Mouse (Mus musculus) liver, embryonic 13.5 days (tissue): ENCODE results near the gene Ap4b1. TPM values are rescaled to one million over a fixed set of nuclear protein-coding genes. Genes with fewer than 3 reads are reported as not detected.
A peak's percentile ranks its signal among the peaks of the same experiment; 100 is the strongest.
"Not testable (repeated sequence)": the region's sequence is repeated elsewhere in the genome, so short reads cannot be mapped to it uniquely, and the experiment has no call there.

Source experiments
- ATAC-seq: fragments of 200-750 bp; cut with Nextera tagmentation; 2 replicates; pipeline ENCODE4 v1.8.0; 2017; ENCODE audit warnings: low read depth, mild to moderate bottlenecking, moderate number of reproducible peaks, moderate library complexity
- DNase-seq: peaks from one replicate; pipeline ENCODE4 v3.0.0; 2022
- H3K27ac ChIP-seq: fragments of 300-500 bp; sonication (generic); 2 replicates; pipeline ENCODE4 v1.5.1; 2015; ENCODE audit warnings: moderate library complexity, mild to moderate bottlenecking, inconsistent platforms
- H3K27me3 ChIP-seq: fragments of 300-500 bp; sonication (generic); 2 replicates; pipeline ENCODE4 v1.6.1; 2015; ENCODE audit warnings: mild to moderate bottlenecking, inconsistent platforms
- H3K36me3 ChIP-seq: fragments of 300-500 bp; sonication (generic); 2 replicates; pipeline ENCODE4 v1.6.1; 2015; ENCODE audit warnings: mild to moderate bottlenecking, inconsistent platforms
- H3K4me1 ChIP-seq: fragments of 300-500 bp; sonication (generic); replicated peaks from 2 replicates; pipeline ENCODE4 v1.6.1; 2015; ENCODE audit warnings: inconsistent platforms
- H3K4me2 ChIP-seq: fragments of 300-500 bp; sonication (generic); 2 replicates; pipeline ENCODE4 v1.6.1; 2015; ENCODE audit warnings: inconsistent platforms, mild to moderate bottlenecking, moderate library complexity
- H3K4me3 ChIP-seq: fragments of 300-500 bp; sonication (generic); replicated peaks from 2 replicates; pipeline ENCODE4 v1.5.1; 2015; ENCODE audit warnings: mild to moderate bottlenecking, inconsistent platforms
- H3K9ac ChIP-seq: fragments of 300-500 bp; sonication (generic); 2 replicates; pipeline ENCODE4 v1.6.1; 2015; ENCODE audit warnings: mild to moderate bottlenecking, inconsistent platforms
- H3K9me3 ChIP-seq: fragments of 300-500 bp; sonication (generic); replicated peaks from 2 replicates; pipeline ENCODE4 v1.6.1; 2016; ENCODE audit warnings: inconsistent platforms
- WGBS: fragments of 180-500 bp; shearing (Covaris S2); methylation state at CpG from one replicate; pipeline ENCODE4 v1.1.7; 2015; ENCODE audit not compliant: insufficient replicate concordance; 5-methylcytosine and 5-hydroxymethylcytosine counted together
- polyA plus RNA-seq: library from polyadenylated mRNA; unstranded; fragments of >200 nt; fragmentation: Nextera tagmentation; extraction: Ambion mirVana; gene quantifications from 2 replicates; pipeline ENCODE4 v1.2.1, GENCODE M21; 2015

Ap4b1 gene
- polyA plus RNA-seq, 1 experiment from 2014 or later: 13.2 TPM

DNA sequence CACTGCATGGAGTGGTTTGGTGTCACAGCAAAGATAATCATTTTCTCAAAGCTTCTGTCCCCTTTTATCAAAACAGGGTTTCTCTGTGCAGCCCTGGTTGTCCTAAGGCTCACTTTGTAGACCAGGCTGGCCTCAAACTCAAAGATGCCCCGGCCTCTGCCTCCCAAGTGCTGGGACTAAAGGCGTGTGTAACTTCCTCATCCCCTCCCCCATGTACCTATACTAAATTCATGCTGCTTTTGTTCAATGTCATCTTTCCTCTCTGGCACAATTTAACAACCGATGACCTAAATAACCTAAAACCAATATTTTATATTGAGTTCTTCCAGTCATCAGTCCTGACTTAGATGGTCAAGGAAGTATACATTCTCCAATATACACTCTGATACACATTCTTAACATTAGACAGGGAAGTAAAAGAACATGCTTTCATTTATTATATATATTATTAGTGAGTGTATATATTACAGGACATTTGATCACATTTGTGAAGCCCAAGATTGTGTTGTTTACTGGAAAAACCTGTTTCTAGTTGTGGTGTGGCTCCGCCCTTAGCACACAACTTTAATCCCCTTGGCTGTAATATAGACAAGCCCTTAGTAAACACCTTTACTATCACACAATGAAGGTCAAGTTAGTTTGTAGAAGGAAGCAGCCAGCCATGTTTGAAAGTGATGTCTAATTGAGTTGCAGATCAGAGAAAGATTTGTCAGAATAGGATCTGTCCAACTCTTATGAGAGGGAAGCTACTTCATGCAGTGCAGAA, 26.3 kb upstream of the Ap4b1 start:
- WGBS: 52% methylated on average over 4 of the region's 4 CpGs

GRCm38 (mm10) chr3:103787225-103787624, 22.1 kb upstream of the Ap4b1 start:
- no peak overlapping the region for H3K9ac ChIP-seq
- DNase-seq (no peak), ATAC-seq (no peak)
- peaks cover 79% of the 10 kb centered on the region for H3K4me1 ChIP-seq
- WGBS: 42% methylated on average over 7 of the region's 7 CpGs
- H3K27ac ChIP-seq: peak overlapping the region; percentile 54
- H3K4me2 ChIP-seq: peak overlapping the region; percentile 76
- no peaks in the 10 kb centered on the region for H3K27me3 ChIP-seq
- peaks cover 15% of the 10 kb centered on the region for H3K36me3 ChIP-seq
- H3K9me3 ChIP-seq: no peaks in the 10 kb centered on the region
- H3K4me3 ChIP-seq: 0 out of 2 replicates have a peak overlapping the region, but pooled peaks have one; percentile 7

More for the DNA sequence above, 26.3 kb upstream of the Ap4b1 start:
- no peak overlapping the region for H3K4me3 ChIP-seq
- H3K27me3 ChIP-seq: no peaks in the 10 kb centered on the region
- peaks cover 95% of the 10 kb centered on the region for H3K4me1 ChIP-seq
- peaks cover 19% of the 10 kb centered on the region for H3K36me3 ChIP-seq
- H3K4me2 ChIP-seq: no peak overlapping the region
- no peak for DNase-seq
- H3K9ac ChIP-seq: peak overlapping the region; percentile 39; the same call in 1 of the 2 replicates
- H3K9me3 ChIP-seq: no peaks in the 10 kb centered on the region
- peak overlapping the region; percentile 9 for H3K27ac ChIP-seq
- ATAC-seq: no peak

DNA sequence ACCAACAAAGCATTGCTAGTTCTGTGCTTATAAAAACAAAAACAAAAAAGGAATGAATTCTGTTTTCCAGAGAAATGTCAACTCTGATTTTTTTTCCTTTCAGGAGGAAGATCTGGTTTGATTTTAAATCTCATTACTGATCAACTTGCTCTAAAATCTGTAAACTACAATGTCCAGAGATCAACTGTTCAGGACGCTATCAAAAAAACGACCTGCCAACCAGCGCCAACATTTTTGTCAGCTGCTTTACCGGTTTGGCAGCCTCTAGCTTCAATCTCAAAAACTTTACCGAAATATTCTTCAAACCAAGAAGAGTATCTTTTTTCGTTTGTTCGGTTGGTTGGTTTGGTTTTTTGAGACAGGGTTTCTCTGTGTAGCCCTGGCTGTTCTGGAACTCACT, 20.2 kb upstream of the Ap4b1 start:
- Histone ChIP-seq H3K4me3 (peak overlapping the region; percentile 99), H3K27ac (peak overlapping the region; percentile 96), H3K9me3 (no peaks in the 10 kb centered on the region), H3K4me1 (peaks cover 77% of the 10 kb centered on the region), H3K36me3 (peaks cover 7% of the 10 kb centered on the region), H3K27me3 (no peaks in the 10 kb centered on the region), H3K9ac (peak overlapping the region; percentile 100), H3K4me2 (peak overlapping the region; percentile 76)
- DNase-seq (no peak), ATAC-seq (no peak)
- WGBS: 73% methylated on average over 7 of the region's 7 CpGs

- under 1% methylated on average over 14 of the region's 14 CpGs for WGBS
- H3K9ac ChIP-seq: peak overlapping the region; percentile 100
- no peaks in the 10 kb centered on the region for H3K27me3 ChIP-seq
- peak overlapping the region; percentile 96 for H3K27ac ChIP-seq
- peak overlapping the region; percentile 76 for H3K4me2 ChIP-seq
- peak overlapping the region; percentile 99 for H3K4me3 ChIP-seq
- no peaks in the 10 kb centered on the region for H3K9me3 ChIP-seq
- peaks cover 6% of the 10 kb centered on the region for H3K36me3 ChIP-seq
- peaks cover 76% of the 10 kb centered on the region for H3K4me1 ChIP-seq
- peak; percentile 49 for DNase-seq
- ATAC-seq: peak; percentile 19; the same call in 1 of the 2 replicates
These were observed 19.4 kb upstream of the Ap4b1 start for GRCm38 (mm10) chr3:103789891-103790345.

GRCm38 (mm10) chr3:103790346-103791145, 18.8 kb upstream of the Ap4b1 start:
- no peak for DNase-seq
- peaks cover 73% of the 10 kb centered on the region for H3K4me1 ChIP-seq
- peak overlapping the region; percentile 76 for H3K4me2 ChIP-seq
- H3K27ac ChIP-seq: peak overlapping the region; percentile 96
- no peaks in the 10 kb centered on the region for H3K9me3 ChIP-seq
- H3K36me3 ChIP-seq: peaks cover 6% of the 10 kb centered on the region
- H3K9ac ChIP-seq: peak overlapping the region; percentile 100
- peak; percentile 58 for ATAC-seq
- under 1% methylated on average over 37 of the region's 61 CpGs for WGBS
- no peaks in the 10 kb centered on the region for H3K27me3 ChIP-seq
- H3K4me3 ChIP-seq: peak overlapping the region; percentile 99

- H3K4me2 ChIP-seq: peak within 1 kb of the TSS; percentile 76
- peak within 1 kb of the TSS; percentile 99 for H3K4me3 ChIP-seq
- H3K27me3 ChIP-seq: no peaks in the 10 kb centered on the region
- DNase-seq (peak; percentile 90), ATAC-seq (peak; percentile 90)
- peak within 1 kb of the TSS; percentile 100 for H3K9ac ChIP-seq
- WGBS: 7% methylated on average over 49 of the region's 49 CpGs
- no peaks in the 10 kb centered on the region for H3K9me3 ChIP-seq
- H3K27ac ChIP-seq: peak within 1 kb of the TSS; percentile 96
- H3K36me3 ChIP-seq: peaks cover 4% of the 10 kb centered on the region
- H3K4me1 ChIP-seq: peaks cover 75% of the 10 kb centered on the region
These were observed 17.9 kb upstream of the Ap4b1 start, which contains the start of gene Hipk1 for GRCm38 (mm10) chr3:103791230-103792110. TSS of gene Hipk1 (minus strand) at chr3:103791563.

DNA sequence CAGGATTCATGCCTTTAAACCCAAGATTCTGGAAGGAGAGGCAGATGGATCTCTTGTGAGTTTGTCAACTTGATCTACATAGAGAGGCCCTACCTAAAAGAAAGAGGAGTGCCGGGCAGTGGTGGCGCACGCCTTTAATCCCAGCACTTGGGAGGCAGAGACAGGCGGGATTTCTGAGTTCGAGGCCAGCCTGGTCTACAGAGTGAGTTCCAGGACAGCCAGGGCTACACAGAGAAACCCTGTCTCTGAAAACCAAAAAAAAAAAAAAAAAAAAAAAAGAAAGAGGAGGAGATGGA, 17.3 kb upstream of the Ap4b1 start:
- H3K9me3 ChIP-seq, ATAC-seq, H3K27me3 ChIP-seq, DNase-seq, H3K36me3 ChIP-seq: not testable (repeated sequence)
- H3K9ac ChIP-seq: peak overlapping the region; percentile 100; the same call in 1 of the 2 replicates
- peak overlapping the region; percentile 99 for H3K4me3 ChIP-seq
- peak overlapping the region; percentile 96 for H3K27ac ChIP-seq
- peaks cover 75% of the 10 kb centered on the region for H3K4me1 ChIP-seq
- WGBS: 53% methylated on average over 5 of the region's 5 CpGs
- peak overlapping the region; percentile 76 for H3K4me2 ChIP-seq

DNA sequence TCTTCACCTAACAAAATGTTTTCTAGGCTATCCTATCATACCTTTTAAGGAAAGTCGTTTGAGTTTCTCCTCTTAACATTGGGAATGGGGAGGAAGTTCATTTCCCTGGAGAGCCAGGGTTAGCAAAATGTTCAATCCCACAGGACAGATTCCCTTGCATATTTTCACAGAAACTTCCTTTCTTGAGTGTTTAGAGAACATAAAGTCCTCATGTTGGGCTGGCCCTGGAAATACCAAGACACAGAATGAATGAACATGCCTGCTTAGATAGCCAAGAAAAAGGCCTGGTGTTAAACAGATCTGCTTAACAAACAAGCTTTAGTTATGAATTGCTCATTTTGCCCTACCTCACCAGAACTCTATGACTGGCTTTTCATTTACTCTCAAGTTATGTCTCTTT, 16.8 kb upstream of the Ap4b1 start:
- no peak overlapping the region for H3K4me3 ChIP-seq
- H3K36me3 ChIP-seq: 0 out of 2 replicates have a peak, but pooled peaks cover 2% of the 10 kb centered on the region
- H3K27ac ChIP-seq: peak overlapping the region; percentile 96
- WGBS: 74% methylated on average over 1 of the region's 1 CpGs
- DNase-seq (no peak), ATAC-seq (no peak)
- H3K27me3 ChIP-seq: no peaks in the 10 kb centered on the region
- no peaks in the 10 kb centered on the region for H3K9me3 ChIP-seq
- peaks cover 72% of the 10 kb centered on the region for H3K4me1 ChIP-seq
- H3K4me2 ChIP-seq: peak overlapping the region; percentile 76
- peak overlapping the region; percentile 100 for H3K9ac ChIP-seq

DNA sequence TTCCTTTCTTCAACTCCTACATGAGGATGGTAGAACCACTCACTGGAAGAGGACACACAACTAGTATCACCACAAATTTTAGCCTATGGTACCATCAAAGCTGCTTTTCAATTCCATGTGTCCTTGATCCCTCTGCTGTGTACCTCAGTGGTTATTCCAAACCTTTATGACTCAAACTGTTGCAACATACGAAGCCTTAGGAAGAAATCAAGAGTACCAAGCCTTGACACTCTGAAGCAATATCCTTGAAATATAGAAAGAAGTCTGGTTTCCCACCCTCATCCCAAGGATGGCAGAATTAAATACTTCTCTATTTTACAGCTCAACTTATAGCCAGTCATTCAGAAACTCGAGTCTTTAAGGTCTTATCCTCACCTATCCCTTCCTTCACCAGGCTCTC, 12.9 kb upstream of the Ap4b1 start:
- 45% methylated on average over 2 of the region's 2 CpGs for WGBS
- H3K4me1 ChIP-seq: peaks cover 85% of the 10 kb centered on the region

GRCm38 (mm10) chr3:103799507-103799906, 9.8 kb upstream of the Ap4b1 start:
- Histone ChIP-seq H3K27ac (peak overlapping the region; percentile 96), H3K27me3 (no peaks in the 10 kb centered on the region), H3K4me3 (no peak overlapping the region), H3K9me3 (no peaks in the 10 kb centered on the region), H3K4me1 (peaks cover 85% of the 10 kb centered on the region), H3K9ac (no peak overlapping the region), H3K4me2 (peak overlapping the region; percentile 31; the same call in 1 of the 2 replicates), H3K36me3 (peaks cover 29% of the 10 kb centered on the region)
- WGBS: 15% methylated on average over 2 of the region's 2 CpGs
- peak; percentile 86 for DNase-seq
- peak; percentile 90 for ATAC-seq

More for the DNA sequence above, 12.9 kb upstream of the Ap4b1 start:
- no peaks in the 10 kb centered on the region for H3K36me3 ChIP-seq
- H3K4me2 ChIP-seq: no peak overlapping the region
- ATAC-seq: no peak
- H3K4me3 ChIP-seq: no peak overlapping the region
- DNase-seq: no peak
- peak overlapping the region; percentile 49 for H3K27ac ChIP-seq
- H3K9ac ChIP-seq: 0 out of 2 replicates have a peak overlapping the region, but pooled peaks have one; percentile 6
- no peaks in the 10 kb centered on the region for H3K27me3 ChIP-seq
- no peaks in the 10 kb centered on the region for H3K9me3 ChIP-seq
